Mouse (Mus musculus) erythroblast, embryonic 14.5 days (primary cell): ENCODE measurements around the gene Supt6.

ENCODE experiments used
- GATA1 ChIP-seq: IDR thresholded peaks from 2 replicates; pipeline ENCODE4 v1.6.1; 2012; ENCODE audit warnings: low read length, inconsistent platforms, mixed read lengths
- TAL1 ChIP-seq: IDR thresholded peaks from 3 replicates; pipeline ENCODE4 v1.6.1; 2012; ENCODE audit warnings: low read length, inconsistent platforms, mixed read lengths

- TF ChIP-seq GATA1 (no peak), TAL1 (no peak)
Observed at GRCm38 (mm10) chr11:78261380-78262352, 15.9 kb upstream of the Supt6 start, which contains the start of gene 2610507B11Rik.
